Mouse (Mus musculus): ENCODE results near the gene Rbms2. TPM values are rescaled to one million over a fixed set of nuclear protein-coding genes. Genes with fewer than 3 reads are reported as not detected.

The Rbms2 gene
- total RNA-seq, 4 experiments from 2014 or later = 53.5 to 63.6 (median 60.7) TPM

DNA sequence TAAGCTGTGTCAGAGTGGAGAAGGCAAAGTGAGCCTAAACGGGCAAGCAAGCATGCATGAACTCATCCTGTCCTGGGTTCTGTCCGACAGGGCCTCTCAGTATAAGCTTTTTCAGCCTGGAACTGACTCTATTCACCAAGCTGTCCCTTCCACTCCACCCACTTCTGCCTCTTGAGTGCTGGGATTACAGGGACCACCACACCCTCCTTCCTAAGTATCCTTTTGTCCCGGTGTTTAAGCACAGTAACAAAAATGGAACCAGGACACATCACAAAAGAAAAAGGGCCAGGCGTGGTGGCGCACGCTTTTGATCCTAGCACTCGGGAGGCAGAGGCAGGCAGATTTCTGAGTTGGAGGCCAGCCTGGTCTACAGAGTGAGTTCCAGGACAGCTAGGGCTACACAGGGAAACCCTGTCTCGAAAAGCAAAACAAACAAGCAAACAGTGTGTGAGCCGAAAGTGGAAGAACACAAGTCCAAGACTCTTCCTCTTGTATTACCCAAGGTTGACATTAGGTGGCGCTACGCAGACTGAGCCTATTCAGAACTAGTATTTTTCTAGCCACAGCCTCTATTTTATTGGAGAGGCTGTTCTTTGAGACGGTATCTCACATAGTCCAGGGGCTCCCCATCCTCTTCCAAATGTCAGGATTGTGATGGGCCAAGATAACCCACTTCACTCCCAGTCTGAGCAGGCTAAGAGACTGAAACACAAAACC, 39.7 kb downstream of the Rbms2 start:
- no peak for DNase-seq (ENCODE audit: low spot score in 2 of 2)

- DNase-seq (ENCODE audit: low spot score in 2 of 2) = no peak
Observed at GRCm38 (mm10) chr10:128135374-128135773, 44.7 kb downstream of the Rbms2 start.

- no peak for DNase-seq (ENCODE audit: low spot score in 2 of 2)
Observed at GRCm38 (mm10) chr10:128133650-128134332, 46.3 kb downstream of the Rbms2 start.

- DNase-seq (ENCODE audit: low spot score in 2 of 2) = no peak
Observed at GRCm38 (mm10) chr10:128131812-128132211, 48.3 kb downstream of the Rbms2 start.

DNA sequence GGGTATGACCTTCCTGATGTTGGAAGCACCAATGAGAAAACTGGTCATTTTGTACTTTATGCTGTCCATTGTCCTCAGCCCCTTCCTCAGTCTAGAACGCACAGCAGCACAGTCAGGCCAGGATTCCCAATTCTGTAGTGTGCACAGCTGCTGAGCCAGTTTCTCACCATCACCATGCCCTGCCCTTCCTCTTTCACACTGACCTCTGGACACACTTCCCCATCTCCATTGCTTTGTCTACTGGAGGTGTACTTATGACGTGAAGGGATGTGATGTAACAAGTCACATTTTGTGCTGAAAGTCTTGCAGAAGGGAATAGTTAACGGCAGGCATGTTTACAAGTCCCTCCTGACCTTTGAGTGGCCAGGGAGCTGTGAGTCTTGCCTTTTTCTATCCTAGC, 48.8 kb downstream of the Rbms2 start:
- DNase-seq (ENCODE audit: low spot score in 2 of 2) = no peak

DNA sequence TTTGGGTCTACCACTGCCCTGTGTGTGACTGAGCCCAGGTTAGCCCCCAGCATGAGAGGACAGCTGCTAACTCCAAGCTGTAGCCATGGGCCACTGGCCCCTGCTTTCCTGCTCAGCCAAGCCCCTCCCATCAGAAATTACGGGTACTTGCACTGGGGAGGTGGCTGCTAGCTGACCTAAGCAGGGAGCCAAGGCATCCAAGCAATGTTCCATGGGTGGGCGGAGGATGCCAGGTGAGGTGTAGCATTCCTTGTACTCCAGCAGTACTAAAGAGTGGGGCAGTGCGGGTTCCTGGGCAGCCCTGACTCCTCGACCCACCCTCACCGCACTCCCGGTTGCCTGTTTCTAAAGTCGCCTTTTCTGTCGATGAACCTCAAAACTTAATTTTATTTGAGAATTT, 52.0 kb downstream of the Rbms2 start:
- DNase-seq (ENCODE audit: low spot score in 2 of 2) = no peak

DNA sequence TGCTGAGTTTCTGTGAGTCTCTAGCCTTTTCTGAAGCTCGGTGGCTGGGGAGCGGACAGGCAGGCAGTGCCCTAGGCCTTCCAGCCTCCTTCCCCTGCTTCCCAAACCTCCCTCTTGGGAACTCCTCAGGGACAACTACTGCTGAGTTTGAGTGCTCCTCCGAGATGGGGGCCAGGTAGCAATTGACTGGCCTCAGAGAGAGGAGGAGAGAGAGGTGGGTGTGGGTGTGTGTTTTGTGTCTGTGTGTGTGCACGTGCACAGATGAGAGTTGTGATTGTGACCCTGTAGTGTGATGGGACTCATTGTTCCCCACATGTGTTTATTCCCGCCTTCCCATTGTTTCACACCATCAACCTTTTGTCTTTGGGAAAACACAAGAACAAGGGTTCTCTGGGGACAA, 52.6 kb downstream of the Rbms2 start:
- no peak for DNase-seq (ENCODE audit: low spot score in 2 of 2)

DNA sequence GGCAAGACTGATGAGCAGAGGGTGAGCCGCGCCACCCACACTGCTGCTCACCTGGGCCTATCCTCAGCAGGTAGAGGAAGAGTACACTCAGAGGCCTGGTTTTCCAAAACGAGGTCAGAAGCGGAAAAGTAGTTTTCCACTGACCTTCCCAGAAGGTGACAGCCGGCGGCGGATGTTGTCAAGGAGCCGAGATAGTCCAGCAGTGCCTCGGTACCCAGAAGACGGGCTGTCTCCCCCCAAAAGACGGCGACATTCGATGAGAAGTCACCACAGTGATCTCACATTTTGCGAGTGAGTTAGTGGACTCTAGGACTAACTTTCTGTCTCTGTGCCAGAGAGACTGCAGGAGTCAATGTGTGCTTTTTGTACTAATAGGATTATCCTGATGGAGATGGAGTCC, 54.1 kb downstream of the Rbms2 start:
- no peak for DNase-seq (ENCODE audit: low spot score in 2 of 2)

GRCm38 (mm10) chr10:128124831-128125230, 55.3 kb downstream of the Rbms2 start:
- no peak for DNase-seq (ENCODE audit: low spot score in 2 of 2)

- DNase-seq (ENCODE audit: low spot score in 2 of 2) = no peak
Observed at GRCm38 (mm10) chr10:128123833-128124232, 56.3 kb downstream of the Rbms2 start.

- no peak for DNase-seq (ENCODE audit: low spot score in 2 of 2)
Observed at GRCm38 (mm10) chr10:128111227-128111626, 68.9 kb downstream of the Rbms2 start.

DNA sequence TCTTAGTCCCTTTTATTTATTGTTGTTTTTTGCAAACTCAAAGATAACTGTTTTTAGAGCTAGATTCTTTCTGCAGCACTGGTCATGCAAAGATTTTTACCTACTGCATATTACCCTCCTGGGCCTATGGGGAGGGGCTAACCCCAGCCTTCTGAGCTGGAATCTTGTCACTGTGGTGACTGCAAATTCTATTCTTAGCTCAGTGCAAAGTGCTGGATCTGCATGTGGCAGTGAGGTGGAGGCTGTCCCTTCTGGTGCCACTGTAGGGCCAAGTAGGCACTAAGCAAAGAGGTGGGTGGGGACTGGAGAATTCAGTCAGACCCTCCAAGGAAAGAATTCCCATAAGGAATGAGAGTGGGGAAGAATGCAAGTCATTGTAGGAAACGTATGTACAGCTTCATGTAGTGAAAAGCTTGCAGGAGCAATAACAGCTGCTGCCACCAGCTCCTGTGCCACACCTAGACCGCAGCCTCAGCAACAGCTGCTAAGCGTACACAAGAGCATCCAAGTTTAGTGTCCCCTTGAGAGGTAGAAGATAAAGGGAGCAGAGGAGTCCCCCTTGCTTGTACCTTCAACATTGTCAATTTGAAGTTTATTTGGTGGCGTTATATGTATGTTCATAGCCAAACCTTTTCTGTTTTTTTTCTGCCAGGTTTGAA, 69.9 kb downstream of the Rbms2 start:
- DNase-seq (ENCODE audit: low spot score in 2 of 2) = no peak

DNA sequence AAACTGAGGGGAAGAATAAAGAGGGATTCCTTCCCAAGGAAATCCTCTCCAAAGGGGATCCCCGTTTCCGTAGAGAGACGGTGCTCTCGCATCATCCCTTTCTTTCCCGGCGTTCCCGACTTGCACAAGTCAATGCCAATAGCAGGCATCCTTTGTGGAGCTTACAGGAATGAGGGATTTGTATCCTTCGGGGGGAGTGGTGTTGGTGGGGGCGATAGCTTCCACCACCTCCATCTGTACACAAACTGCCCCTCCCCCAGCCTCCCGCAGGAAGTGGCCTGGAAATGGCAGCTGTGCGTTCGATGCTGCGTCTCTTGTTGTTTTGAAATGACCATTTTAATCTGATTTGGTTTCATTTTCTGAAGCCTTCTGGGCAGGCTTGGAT, 82.5 kb downstream of the Rbms2 start:
- DNase-seq (ENCODE audit: low spot score in 2 of 2) = peak in 1 of 2 experiments; percentile 22

DNA sequence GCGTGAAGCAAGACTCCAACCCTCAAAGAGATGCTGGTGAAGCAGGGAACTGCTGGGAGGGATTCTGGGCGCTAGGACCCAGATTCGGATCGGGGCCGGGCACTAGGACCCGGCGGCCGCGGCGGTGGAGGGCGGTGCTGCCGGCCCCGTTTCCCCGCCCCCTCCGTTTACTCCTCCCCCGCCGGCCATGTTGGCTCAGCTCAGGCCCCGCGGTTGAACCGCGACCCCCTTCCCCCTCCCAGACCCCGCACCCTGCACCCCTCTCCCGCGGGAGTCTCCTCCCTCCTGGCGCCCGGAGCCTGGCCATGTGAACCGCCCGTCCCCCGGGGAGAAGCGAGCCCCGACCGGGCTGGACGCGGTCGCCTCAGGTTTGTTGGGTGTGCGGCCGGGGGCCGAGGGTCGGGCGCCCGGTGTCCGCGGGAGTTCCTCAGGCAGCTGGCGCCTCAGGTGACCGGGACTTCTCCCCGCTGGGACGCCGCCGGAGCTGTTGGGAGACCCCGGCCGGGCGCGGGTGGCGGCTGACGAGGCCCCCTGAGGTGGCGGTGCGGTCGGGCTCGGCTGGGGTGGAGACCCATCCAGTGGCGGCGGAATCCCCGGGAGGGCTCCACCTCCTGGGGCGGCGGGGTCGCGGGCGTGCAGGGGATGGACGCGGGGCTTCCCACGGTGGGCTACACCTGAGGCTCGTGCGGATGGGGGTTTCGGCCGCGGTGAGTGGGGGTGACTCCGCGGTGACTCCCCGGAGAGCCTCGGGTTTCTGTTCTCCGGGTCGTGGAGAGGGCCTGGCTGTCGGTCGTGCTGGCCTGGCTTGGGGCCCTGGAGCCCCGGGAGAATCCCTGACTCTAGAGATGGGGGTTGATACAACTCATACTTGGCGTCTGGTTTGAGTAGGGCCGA, 83.2 kb downstream of the Rbms2 start:
- DNase-seq (ENCODE audit: low spot score in 2 of 2) = peak; percentile 44 to 61

GRCm38 (mm10) chr10:128096313-128096692, 83.8 kb downstream of the Rbms2 start:
- DNase-seq (ENCODE audit: low spot score in 2 of 2) = no peak

GRCm38 (mm10) chr10:128095003-128095636, 85.0 kb downstream of the Rbms2 start:
- no peak for DNase-seq (ENCODE audit: low spot score in 2 of 2)

DNA sequence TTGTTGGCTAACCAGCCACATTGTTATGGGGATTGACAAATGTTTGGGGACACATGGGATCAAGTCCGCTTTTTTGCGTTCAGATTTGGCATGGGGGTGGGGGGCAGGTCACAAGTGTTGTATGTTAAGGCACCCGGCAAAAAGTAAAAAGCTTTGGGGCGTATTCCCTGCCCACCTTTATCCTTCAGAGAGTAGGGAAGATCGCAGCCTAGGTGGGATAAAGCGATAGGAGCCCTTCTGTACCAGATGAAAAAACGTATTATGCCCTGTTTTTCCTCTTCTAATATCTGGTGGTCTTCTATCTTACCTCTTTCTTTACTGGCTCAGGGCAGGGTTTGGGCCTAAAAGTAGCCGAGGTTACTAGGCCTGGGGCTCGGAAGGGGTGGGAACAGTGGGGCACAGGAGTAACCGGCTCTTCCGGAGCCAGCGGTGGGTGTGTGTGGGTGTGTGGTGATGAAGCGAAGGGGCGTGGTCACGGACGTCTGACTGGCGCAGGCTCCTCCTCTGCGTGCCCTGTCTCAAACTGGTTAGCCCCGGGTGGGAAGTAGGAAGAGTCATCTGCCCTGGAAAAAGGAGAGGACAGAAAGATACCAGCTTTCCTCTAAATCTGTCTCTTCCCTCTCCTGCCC, 85.6 kb downstream of the Rbms2 start:
- DNase-seq (ENCODE audit: low spot score in 2 of 2) = peak; percentile 70 to 80

DNA sequence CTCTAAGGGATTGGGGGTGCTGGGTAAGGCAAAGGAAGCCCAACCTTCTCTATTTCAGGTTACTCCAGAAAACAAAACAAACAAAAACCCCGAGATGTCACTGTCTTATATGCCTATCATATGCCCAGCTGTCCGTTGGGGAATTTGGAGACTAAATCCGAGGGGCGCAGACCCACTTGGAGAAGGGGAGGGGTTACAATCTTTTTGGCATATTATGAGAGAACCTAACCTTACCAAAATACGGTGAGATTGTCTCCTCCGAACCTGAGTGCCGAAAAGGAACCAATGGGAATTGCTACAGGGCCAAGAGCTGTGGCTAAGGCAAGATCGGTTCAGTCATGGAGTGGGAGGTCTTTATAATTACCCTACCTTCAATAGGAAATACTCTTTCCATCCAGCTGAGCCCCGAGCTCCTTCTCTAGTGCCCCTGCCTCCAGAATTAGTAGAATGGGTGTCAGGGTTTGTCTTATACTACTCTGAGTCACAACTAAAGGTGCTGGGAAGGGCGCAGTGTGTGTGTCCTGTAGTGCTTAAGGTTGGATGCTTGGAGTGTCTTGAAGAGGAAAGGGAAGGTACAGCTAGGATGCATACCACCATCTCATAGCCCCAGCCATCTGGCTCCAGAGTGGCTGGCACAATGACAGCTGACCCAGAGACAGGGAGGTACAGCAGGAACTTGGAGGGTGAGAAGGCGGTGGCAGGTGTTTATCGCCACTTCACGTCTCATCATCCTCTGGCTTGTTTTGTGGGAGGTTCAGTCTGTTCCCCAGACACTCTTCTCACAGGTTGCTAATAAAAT, 86.4 kb downstream of the Rbms2 start:
- peak in 1 of 2 experiments; percentile 25 for DNase-seq (ENCODE audit: low spot score in 2 of 2)
